Mouse (Mus musculus): ENCODE data around the gene Hist1h3g. TPM values are rescaled to one million over a fixed set of nuclear protein-coding genes. Genes with fewer than 3 reads are reported as not detected.
A peak's percentile ranks its signal among the peaks of the same experiment; 100 is the strongest.
"Not testable (repeated sequence)": the region's sequence is repeated elsewhere in the genome, so short reads cannot be mapped to it uniquely, and the experiment has no call there.

Hist1h3g gene
- polyA plus RNA-seq, 1 experiment from 2014 or later = not detected

DNA sequence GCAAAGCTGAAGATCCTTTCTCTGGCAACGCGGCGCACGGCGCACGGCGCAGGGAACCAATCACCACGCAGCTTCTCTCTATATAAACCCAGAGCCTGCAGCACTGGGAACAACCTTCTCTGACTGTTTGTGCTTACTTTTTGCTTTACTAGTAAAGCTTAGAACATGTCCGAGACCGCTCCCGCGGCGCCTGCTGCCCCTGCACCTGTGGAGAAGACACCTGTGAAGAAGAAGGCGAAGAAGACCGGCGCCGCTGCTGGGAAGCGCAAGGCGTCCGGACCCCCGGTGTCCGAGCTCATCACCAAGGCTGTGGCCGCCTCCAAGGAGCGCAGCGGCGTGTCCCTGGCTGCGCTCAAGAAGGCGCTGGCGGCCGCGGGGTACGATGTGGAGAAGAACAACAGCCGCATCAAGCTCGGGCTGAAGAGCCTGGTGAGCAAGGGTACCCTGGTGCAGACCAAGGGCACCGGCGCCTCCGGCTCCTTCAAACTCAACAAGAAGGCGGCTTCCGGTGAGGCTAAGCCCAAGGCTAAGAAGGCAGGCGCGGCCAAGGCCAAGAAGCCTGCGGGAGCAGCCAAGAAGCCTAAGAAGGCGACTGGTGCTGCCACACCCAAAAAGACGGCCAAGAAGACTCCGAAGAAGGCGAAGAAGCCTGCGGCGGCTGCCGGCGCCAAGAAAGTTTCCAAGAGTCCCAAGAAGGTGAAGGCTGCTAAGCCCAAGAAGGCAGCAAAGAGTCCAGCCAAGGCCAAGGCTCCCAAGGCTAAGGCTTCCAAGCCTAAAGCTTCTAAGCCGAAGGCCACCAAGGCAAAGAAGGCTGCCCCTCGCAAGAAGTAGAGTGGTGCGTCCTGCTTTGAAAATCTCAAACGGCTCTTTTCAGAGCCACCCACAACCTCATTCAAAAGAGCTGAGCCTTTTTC, 20.0 kb downstream of the Hist1h3g start:
- under 1% methylated on average over 54 of the region's 54 CpGs for WGBS

DNA sequence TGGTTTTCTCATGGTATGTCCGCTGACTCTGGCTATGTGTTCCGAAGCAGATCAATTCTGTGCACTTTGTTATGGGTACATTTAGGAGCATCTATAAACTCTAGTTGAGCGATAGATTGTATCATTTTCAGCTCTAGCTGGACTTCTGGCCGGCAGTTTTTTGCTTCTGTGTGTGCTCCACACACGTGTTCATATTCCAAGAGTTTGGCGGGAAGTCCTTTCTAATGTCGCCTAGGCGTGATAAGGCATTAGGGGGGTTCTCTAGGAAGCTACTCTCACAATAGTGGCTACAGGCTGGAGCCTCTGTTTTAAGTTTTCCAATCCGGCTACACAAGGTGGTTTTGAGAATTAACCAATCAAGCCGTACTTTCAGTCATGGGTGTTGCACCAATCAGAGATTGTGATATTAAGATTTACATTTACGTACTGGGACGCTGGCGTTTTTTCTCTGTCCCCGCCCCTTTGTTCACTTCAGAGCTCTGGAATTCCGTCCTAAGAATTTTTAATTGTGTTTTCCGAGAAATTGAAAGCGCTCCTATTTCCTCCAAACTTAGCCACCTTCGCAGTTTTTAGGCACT, 20.7 kb downstream of the Hist1h3g start:
- H3K9me3 ChIP-seq = no peaks in the 10 kb centered on the region
- peak overlapping the region; percentile 99 for H3K4me2 ChIP-seq
- peak overlapping the region; percentile 51 for H3K4me3 ChIP-seq
- peak overlapping the region; percentile 53 for H3K9ac ChIP-seq
- H3K4me1 ChIP-seq = peaks cover 32% of the 10 kb centered on the region
- H3K27me3 ChIP-seq (replicated peaks) = no peaks in the 10 kb centered on the region
- peak; percentile 84 for ATAC-seq (replicated peaks)
- H3K36me3 ChIP-seq (replicated peaks) = no peaks in the 10 kb centered on the region
- H3K27ac ChIP-seq = peak overlapping the region; percentile 85
- WGBS = under 1% methylated on average over 18 of the region's 18 CpGs

More for the DNA sequence above, 20.0 kb downstream of the Hist1h3g start:
- Histone ChIP-seq H3K36me3 (replicated peaks) (no peaks in the 10 kb centered on the region), H3K9me3 (no peaks in the 10 kb centered on the region), H3K27me3 (replicated peaks) (no peaks in the 10 kb centered on the region), H3K27ac (peak overlapping the region; percentile 85), H3K4me2 (peak overlapping the region; percentile 99), H3K4me3 (peak overlapping the region; percentile 51), H3K9ac (peak overlapping the region; percentile 53), H3K4me1 (peaks cover 34% of the 10 kb centered on the region)
- peak; percentile 72 for ATAC-seq (replicated peaks)

DNA sequence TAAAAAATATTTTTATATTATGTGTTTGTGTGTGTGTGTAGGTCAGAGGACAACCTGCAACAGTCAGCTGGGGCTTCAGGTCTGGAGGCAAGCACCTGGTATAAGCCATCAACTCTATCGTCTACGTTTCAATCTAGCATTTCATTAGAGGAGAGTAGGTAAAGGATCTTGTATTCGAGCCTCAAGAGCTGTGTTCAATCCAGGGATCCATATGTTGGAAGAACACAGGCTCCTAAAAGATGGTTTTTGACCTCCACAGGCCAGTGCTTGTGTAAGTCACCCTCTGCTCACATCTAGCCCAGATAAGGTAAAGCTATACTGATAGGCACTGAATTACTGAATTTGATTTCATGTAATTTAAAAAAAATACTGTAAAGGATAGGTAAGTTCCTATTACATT, 21.7 kb downstream of the Hist1h3g start:
- ATAC-seq (replicated peaks) = no peak
- no peak overlapping the region for H3K27ac ChIP-seq
- H3K36me3 ChIP-seq (replicated peaks) = no peaks in the 10 kb centered on the region
- WGBS = 60% methylated on average over 3 of the region's 3 CpGs
- no peak overlapping the region for H3K4me3 ChIP-seq
- H3K9me3 ChIP-seq = no peaks in the 10 kb centered on the region
- peaks cover 27% of the 10 kb centered on the region for H3K4me1 ChIP-seq
- H3K27me3 ChIP-seq (replicated peaks) = no peaks in the 10 kb centered on the region
- no peak overlapping the region for H3K9ac ChIP-seq
- peak overlapping the region; percentile 99; the same call in 1 of the 2 replicates for H3K4me2 ChIP-seq

DNA sequence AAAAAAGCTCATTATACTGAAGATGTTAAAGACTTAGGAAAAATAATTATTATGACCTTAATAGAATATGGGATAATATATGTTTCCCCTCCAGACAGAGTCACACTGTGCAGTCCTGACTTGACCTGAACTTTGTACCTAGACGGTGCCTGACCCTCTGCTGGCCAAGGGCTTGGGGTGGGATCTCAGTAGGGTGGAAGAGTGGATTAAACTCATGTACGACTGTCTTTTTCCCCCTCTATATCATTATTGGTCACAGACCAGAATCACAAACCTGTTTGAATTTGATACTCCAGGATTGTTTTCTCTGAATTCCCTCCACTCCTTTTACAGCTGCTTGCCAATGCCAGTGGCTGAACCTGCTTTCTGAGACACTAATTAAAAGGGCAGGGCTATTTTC, 25.5 kb downstream of the Hist1h3g start:
- not testable (repeated sequence) for H3K4me2 ChIP-seq; H3K9me3 ChIP-seq; ATAC-seq (replicated peaks); H3K36me3 ChIP-seq (replicated peaks); H3K4me3 ChIP-seq; H3K9ac ChIP-seq; H3K27me3 ChIP-seq (replicated peaks); H3K27ac ChIP-seq
- H3K4me1 ChIP-seq = peaks cover 15% of the 10 kb centered on the region
- 17% methylated on average over 2 of the region's 2 CpGs for WGBS

DNA sequence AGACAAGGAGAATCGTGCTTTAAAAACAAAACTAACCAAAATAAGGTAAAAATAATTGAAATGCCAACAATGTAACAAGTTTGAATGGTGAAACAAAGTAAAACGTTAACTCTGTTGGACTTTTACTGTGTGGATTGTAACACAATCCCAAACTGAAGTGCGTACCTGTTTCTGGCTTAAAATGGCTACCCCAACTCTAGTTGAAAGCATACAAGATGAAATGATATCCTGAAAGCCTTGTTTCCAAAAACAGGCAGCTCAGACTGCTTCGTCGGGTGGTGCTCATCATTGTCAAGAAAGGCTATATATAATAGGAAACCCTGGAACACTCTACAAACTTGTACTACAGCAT, 26.3 kb downstream of the Hist1h3g start:
- H3K9me3 ChIP-seq; H3K27me3 ChIP-seq (replicated peaks); ATAC-seq (replicated peaks); H3K36me3 ChIP-seq (replicated peaks): not testable (repeated sequence)
- peak overlapping the region; percentile 70 for H3K4me2 ChIP-seq
- peak overlapping the region; percentile 55 for H3K9ac ChIP-seq
- WGBS = 0% methylated on average over 2 of the region's 5 CpGs
- peak overlapping the region; percentile 97 for H3K27ac ChIP-seq
- peak overlapping the region; percentile 49 for H3K4me3 ChIP-seq
- peaks cover 12% of the 10 kb centered on the region for H3K4me1 ChIP-seq

DNA sequence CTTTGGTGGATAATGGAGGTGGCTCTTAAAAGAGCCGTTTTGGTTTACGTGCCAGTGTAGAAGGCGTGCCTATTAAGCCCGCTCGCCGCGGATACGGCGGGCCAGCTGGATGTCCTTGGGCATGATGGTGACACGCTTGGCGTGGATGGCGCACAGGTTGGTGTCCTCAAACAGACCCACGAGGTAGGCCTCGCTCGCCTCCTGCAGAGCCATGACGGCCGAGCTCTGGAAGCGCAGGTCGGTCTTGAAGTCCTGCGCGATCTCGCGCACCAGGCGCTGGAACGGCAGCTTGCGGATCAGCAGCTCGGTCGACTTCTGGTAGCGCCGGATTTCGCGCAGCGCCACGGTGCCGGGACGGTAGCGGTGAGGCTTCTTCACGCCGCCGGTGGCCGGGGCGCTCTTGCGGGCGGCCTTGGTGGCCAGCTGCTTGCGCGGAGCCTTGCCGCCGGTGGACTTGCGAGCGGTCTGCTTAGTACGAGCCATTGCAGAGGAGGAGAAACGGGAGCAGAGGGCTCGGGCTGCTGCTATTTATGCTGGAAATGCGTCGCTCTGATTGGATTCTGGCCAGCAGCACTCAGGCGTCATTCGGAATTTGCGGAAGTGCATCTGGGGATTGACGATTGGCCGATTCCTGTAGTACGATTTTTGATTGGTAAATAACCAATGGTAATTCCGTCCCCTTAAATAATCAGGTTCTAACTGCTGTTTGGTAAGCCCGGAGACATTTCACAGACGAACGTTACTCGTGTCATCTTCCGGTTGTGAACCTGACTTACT, 26.8 kb downstream of the Hist1h3g start, which contains the start of gene Hist1h3e:
Gene Hist1h3e (minus strand): TSS at position 487 of the 777 bp plus-strand sequence.
- H3K27ac ChIP-seq = peak within 1 kb of the TSS; percentile 97
- not testable (repeated sequence) for H3K4me1 ChIP-seq; H3K36me3 ChIP-seq (replicated peaks); H3K27me3 ChIP-seq (replicated peaks); H3K9me3 ChIP-seq
- peak within 1 kb of the TSS; percentile 49 for H3K4me3 ChIP-seq
- peak within 1 kb of the TSS; percentile 55 for H3K9ac ChIP-seq
- H3K4me2 ChIP-seq = peak within 1 kb of the TSS; percentile 70
- peak; percentile 97 for ATAC-seq (replicated peaks)
- WGBS = under 1% methylated on average over 58 of the region's 67 CpGs

DNA sequence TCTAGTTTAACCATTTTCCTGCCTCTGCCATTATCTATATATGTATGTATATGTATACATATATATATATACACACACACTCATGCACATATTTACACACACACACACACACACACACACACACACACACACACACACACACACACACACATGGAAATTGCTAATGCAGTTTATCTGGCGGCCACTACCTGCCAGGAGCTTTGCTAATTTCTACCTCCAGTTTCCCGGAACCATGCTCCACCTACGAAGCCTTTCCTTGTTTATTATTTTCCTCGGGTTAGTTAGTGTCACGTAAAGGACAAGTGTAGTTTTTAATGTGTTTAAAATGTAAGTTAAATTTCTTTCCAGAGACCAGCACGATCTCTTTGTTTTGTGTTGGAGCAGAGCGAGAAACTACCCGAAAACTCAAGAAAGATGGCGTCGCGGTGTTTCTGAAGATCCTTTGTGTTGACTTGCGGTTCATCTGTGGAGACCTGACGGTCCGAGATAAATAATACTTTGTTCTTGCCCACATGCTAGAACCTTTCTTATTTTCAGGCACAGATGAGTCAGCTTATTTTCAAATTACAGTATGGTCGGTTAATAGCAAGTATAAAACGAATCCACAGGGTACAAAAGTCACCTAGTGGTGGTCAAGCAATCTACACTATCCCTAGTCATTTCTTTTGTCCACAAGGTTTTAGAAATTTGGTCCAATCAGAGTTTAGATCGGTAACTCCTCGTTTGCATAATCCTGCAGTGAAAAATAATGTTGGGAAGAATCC, 27.7 kb downstream of the Hist1h3g start:
- H3K36me3 ChIP-seq (replicated peaks) = no peaks in the 10 kb centered on the region
- H3K4me2 ChIP-seq = peak overlapping the region; percentile 70
- WGBS = under 1% methylated on average over 18 of the region's 18 CpGs
- H3K27ac ChIP-seq = peak overlapping the region; percentile 97
- H3K9me3 ChIP-seq = no peaks in the 10 kb centered on the region
- H3K9ac ChIP-seq = peak overlapping the region; percentile 45
- no peaks in the 10 kb centered on the region for H3K27me3 ChIP-seq (replicated peaks)
- peaks cover 9% of the 10 kb centered on the region for H3K4me1 ChIP-seq
- peak; percentile 65 for ATAC-seq (replicated peaks)
- peak overlapping the region; percentile 49 for H3K4me3 ChIP-seq

DNA sequence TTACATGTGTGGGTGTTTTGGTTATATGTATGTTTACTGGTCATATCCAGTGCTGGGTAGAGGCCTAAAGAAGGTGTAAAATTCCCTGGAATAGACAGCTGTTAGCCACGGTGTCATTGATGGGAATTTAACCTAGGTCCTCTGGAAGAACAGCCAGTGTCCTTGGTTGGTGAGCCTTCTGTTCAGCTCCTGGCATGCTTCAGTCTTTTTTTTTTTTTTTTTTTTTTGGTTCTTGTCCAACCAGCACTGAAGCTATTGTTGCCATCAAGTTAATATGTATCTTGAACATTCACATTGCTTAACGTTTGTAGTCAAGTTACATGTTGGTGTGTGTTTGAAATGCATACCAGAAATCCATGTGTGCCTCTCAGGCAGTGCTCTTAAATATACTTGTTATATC, 29.3 kb downstream of the Hist1h3g start:
- H3K4me1 ChIP-seq = peaks cover 9% of the 10 kb centered on the region
- H3K27me3 ChIP-seq (replicated peaks) = no peaks in the 10 kb centered on the region
- H3K4me2 ChIP-seq = no peak overlapping the region
- 96% methylated on average over 2 of the region's 2 CpGs for WGBS
- H3K36me3 ChIP-seq (replicated peaks) = no peaks in the 10 kb centered on the region
- H3K9ac ChIP-seq = no peak overlapping the region
- H3K4me3 ChIP-seq = no peak overlapping the region
- ATAC-seq (replicated peaks) = no peak
- no peaks in the 10 kb centered on the region for H3K9me3 ChIP-seq
- H3K27ac ChIP-seq = peak overlapping the region; percentile 97; the same call in 1 of the 2 replicates

DNA sequence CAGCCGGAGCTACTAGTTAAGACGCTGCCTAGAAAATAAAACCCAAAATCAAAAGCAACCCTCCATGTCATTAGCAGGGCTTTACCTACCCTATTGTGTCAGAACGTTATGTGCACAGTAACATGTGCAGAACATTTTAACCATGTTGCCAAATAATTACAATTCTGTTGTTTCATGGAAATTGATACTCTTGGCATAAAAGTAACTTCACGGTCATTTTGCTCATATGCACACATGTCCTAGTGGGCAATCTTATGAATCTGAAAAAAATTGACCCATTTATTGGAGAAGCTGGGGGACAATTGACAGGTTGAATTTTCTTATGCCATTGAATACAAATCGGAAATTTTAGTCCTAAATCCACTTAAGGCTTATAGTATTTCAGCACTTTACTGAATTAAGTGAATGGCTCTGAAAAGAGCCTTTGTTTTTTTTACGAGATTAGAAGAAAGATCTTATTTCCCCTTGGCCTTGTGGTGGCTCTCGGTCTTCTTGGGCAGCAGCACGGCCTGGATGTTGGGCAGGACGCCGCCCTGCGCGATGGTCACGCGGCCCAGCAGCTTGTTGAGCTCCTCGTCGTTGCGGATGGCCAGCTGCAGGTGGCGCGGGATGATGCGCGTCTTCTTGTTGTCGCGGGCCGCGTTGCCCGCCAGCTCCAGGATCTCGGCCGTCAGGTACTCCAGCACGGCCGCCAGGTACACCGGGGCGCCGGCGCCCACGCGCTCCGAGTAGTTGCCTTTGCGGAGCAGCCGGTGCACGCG, 35.2 kb downstream of the Hist1h3g start:
- not testable (repeated sequence) for H3K9me3 ChIP-seq; H3K36me3 ChIP-seq (replicated peaks); H3K27me3 ChIP-seq (replicated peaks)
- Histone ChIP-seq H3K4me1 (peaks cover 27% of the 10 kb centered on the region), H3K4me3 (peak overlapping the region; percentile 45), H3K27ac (peak overlapping the region; percentile 96), H3K9ac (peak overlapping the region; percentile 41), H3K4me2 (peak overlapping the region; percentile 75)
- 1% methylated on average over 27 of the region's 41 CpGs for WGBS
- ATAC-seq (replicated peaks) = peak; percentile 38; the same call in 1 of the 2 replicates

DNA sequence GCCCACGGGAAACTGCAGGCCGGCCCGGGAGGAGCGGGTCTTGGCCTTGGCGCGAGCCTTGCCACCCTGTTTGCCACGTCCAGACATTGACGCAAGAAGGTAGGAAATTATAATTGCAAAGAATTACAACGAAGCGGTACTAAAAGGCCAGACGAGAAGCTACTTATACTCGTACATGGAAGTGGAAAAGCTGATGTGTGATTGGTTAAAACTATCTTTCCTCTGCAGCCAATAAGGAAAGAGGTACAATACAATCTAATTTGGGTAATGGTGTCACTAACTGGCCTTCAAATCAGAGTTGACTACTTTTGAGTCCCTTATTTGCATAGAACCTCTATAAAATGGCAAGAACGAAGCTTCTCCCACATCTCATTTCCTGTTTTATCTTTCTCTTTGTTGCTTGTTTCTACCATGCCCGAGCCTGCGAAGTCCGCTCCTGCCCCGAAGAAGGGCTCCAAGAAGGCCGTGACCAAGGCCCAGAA, 35.8 kb downstream of the Hist1h3g start, which contains the start of the genes Hist1h2ae and Hist1h2bg:
Gene Hist1h2ae (minus strand): TSS at position 199 of the 482 bp plus-strand sequence.
Gene Hist1h2bg (plus strand): TSS at position 375 of the 482 bp plus-strand sequence.
- Histone ChIP-seq H3K27me3 (replicated peaks) (no peaks in the 10 kb centered on the region), H3K27ac (peak within 1 kb of the TSS; percentile 96), H3K9me3 (no peaks in the 10 kb centered on the region), H3K4me2 (peak within 1 kb of the TSS; percentile 75), H3K36me3 (replicated peaks) (no peaks in the 10 kb centered on the region), H3K4me1 (peaks cover 28% of the 10 kb centered on the region), H3K4me3 (peak within 1 kb of the TSS; percentile 45), H3K9ac (peak within 1 kb of the TSS; percentile 65)
- WGBS = under 1% methylated on average over 18 of the region's 18 CpGs
- peak; percentile 95 for ATAC-seq (replicated peaks)

Measured in midbrain, embryonic 15.5 days (tissue).